Mouse (Mus musculus) regulatory T cell (primary cell): Measurements from ENCODE around the gene Ldb1.

Experiments used
- in situ Hi-C: fragments of 300-600 bp; cut with MboI, MseI; formaldehyde crosslinking; loops from one replicate; pipeline ENCODE4 v1.15.1; 2025; ENCODE audit warnings: high pct_unique_total_duplicates

Gene Ldb1

GRCm38 (mm10) chr19:46029652-46030051, 15.4 kb downstream of the Ldb1 start:
- in situ Hi-C loops = no loop called here

GRCm38 (mm10) chr19:46028747-46029320, 16.2 kb downstream of the Ldb1 start:
- in situ Hi-C loops = no loop called here

GRCm38 (mm10) chr19:46026567-46026966, 18.4 kb downstream of the Ldb1 start:
- in situ Hi-C loops = no loop called here

GRCm38 (mm10) chr19:46024959-46025358, 20.1 kb downstream of the Ldb1 start:
- in situ Hi-C loops = no loop called here

GRCm38 (mm10) chr19:46016023-46016422, 29.0 kb downstream of the Ldb1 start:
- in situ Hi-C loops = loop anchor here (5.0 kb wide), 3 partner anchors 34 to 204 kb away; no protein-coding TSS in a partner anchor

- in situ Hi-C loops = loop anchor here (5.0 kb wide), 3 partner anchors 32 to 202 kb away; no protein-coding TSS in a partner anchor
Observed at GRCm38 (mm10) chr19:46014572-46015178, 30.3 kb downstream of the Ldb1 start.

GRCm38 (mm10) chr19:46005680-46006079, 39.3 kb downstream of the Ldb1 start:
- in situ Hi-C loops = no loop called here

- in situ Hi-C loops = no loop called here
Observed at GRCm38 (mm10) chr19:46004814-46005466, 40.1 kb downstream of the Ldb1 start.

GRCm38 (mm10) chr19:46003371-46004226, 41.4 kb downstream of the Ldb1 start, which contains the start of gene Hps6:
TSS of gene Hps6 (plus strand) at chr19:46003508.
- in situ Hi-C loops = no loop called here

- in situ Hi-C loops = no loop called here
Observed at GRCm38 (mm10) chr19:46002279-46002678, 42.7 kb downstream of the Ldb1 start.

GRCm38 (mm10) chr19:45999378-45999777, 45.6 kb downstream of the Ldb1 start:
- in situ Hi-C loops = loop anchor here (10.0 kb wide), 1 partner anchor 195 kb away; no protein-coding TSS in a partner anchor

- in situ Hi-C loops = loop anchor here (10.0 kb wide), 1 partner anchor 194 kb away; no protein-coding TSS in a partner anchor
Observed at GRCm38 (mm10) chr19:45998694-45999217, 46.3 kb downstream of the Ldb1 start.

GRCm38 (mm10) chr19:45997785-45998693, 47.0 kb downstream of the Ldb1 start, which contains the start of gene Armh3:
TSS of gene Armh3 (minus strand) at chr19:45998488.
- in situ Hi-C loops = loop anchor here (10.0 kb wide), 1 partner anchor 193 kb away; no protein-coding TSS in a partner anchor

- in situ Hi-C loops = loop anchor here (10.0 kb wide), 1 partner anchor 193 kb away; no protein-coding TSS in a partner anchor
Observed at GRCm38 (mm10) chr19:45997365-45997764, 47.6 kb downstream of the Ldb1 start.

- in situ Hi-C loops = loop anchor here (10.0 kb wide), 1 partner anchor 189 kb away; no protein-coding TSS in a partner anchor
Observed at GRCm38 (mm10) chr19:45993981-45994737, 50.9 kb downstream of the Ldb1 start.

- in situ Hi-C loops = loop anchor here (10.0 kb wide), 1 partner anchor 189 kb away; no protein-coding TSS in a partner anchor
Observed at GRCm38 (mm10) chr19:45993441-45993840, 51.6 kb downstream of the Ldb1 start.

GRCm38 (mm10) chr19:45991171-45991570, 53.8 kb downstream of the Ldb1 start:
- in situ Hi-C loops = loop anchor here (10.0 kb wide), 1 partner anchor 186 kb away; no protein-coding TSS in a partner anchor

GRCm38 (mm10) chr19:45988238-45988637, 56.8 kb downstream of the Ldb1 start:
- in situ Hi-C loops = no loop called here

- in situ Hi-C loops = loop anchor here (5.0 kb wide), 1 partner anchor 33 kb away; no protein-coding TSS in a partner anchor
Observed at GRCm38 (mm10) chr19:45984379-45984778, 60.6 kb downstream of the Ldb1 start.
